Mouse (Mus musculus): ENCODE results near the gene Vti1a.

Vti1a gene

DNA sequence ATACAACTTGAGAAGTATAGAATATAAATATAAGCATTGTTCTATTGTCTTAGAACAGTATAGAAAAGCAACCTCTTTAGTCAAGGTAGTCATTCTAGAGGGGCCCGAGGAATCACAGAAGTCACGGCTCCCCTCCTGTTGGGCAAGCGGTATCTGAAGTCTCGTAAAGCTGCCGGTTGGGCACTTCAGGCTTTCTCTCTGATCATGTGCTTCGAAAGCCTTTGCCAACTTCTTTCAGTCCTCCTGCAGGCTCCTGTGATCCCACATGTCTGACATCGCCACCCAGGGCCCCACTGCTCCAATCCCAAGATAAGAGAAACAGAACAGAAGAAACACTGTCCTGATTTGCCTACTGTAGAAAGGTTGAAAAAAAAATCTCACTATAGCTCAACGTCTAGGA is 156.5 kb downstream of the Vti1a start:
- no peak for DNase-seq

DNA sequence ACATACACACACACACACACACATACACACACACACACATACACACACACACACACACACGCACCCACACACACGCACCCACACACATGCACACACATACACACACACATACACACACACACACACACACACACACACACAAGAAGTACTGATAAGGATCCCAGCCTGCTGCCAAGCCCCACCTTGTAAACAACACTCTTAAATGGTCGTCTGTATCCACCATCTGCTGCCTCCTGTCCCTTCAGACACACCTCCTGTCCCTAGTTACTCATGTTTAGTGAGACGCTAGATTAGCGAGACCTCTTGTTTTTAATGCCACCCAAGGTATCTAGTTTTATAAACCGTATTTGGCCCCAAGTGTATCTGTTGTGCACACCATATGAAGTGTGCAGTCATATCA is 158.1 kb downstream of the Vti1a start:
- no peak for DNase-seq

DNA sequence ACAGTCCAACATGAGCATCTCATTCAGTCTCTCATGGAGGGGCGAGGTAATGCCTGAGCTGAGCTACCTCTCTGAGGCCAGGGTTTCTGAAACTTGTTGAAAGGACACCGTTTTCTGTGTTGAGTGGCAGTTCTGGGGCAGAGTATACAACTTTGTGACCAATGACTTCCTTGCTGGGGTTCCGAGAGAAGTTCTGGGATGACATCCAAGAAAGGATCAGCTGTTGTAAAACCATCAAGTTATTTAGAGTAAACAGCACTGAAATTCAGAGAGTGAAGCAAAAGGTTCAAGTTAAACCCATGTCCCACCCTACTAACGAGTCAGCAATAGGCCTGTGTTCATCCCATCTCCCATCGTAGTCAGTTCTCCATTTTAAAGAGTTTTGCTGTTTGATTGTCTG is 164.4 kb downstream of the Vti1a start:
- no peak for DNase-seq

DNA sequence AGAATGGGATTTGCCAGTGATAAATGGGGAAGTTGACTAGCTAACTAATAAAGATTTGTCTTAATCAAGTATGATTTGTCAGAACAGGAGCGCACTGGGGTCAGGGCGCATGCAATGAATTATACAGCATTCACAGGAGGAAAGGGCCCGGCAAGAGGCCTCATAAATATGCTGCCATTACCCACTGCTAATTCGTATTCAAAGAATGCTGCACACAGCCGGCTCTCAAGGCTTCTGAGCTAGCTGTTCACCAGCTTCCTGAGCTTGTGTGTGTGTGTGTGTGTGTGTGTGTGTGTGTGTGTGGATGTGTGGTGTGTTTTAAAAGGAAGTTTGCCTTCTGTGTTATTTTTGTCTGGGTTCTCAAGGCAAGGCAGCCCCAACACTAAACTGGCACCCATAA is 165.2 kb downstream of the Vti1a start:
- no peak for DNase-seq

DNA sequence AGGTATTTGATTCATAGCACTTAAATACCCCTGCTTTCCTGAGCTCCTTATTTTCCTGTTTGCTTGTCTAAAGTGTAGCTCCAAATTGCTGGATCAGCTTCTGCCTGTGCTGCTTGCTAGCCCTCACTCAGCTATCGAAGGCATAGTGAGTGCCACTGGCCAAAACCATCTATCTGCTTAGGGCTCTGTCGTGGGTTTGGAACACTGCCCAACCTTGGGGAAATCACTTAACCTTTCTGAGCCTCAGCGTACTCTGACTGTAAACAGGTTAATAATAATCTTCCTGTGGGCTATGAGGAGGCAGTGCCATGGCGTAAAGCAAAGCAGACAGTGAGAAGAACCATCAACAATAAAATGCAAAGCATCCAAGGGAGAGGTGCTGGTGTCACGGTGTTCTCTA is 167.4 kb downstream of the Vti1a start:
- DNase-seq = no peak

DNA sequence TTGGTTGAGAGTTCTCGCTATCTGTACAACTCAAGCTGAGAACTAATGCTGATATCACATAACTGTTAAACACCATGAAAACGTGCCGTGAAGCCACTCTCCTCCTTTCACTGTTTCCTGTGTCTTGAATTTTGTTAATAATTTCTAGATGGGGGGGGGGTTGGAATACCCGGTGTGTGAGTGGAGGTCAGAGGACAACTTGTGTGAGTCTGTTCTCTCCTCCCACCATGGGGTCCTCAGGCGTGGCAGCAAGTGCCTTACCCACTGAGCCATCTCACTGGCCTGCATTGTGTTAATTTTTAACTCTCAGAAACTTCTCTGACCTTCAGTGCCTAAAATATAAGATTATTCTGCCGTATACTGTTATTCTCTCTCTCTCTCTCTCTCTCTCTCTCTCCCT is 168.5 kb downstream of the Vti1a start:
- DNase-seq = no peak

DNA sequence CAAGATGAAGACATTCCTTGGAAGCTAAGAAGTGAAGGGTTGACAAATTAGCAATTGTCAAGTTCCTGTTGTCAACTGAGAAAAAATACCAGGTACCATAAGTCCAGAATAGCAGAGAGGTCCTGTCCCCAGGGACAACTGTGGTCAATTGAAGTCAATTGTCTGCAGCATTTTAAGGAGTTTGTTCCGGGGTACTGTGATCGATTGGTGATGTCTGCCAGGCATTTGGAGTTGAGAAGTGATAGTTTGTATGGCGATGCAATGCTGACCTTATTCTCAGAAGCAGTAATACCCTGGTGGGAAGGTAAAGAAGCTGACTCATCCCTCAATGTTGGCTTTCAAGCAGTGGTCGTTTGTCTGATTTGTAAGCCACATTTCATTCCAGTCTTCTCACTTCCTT is 170.4 kb downstream of the Vti1a start:
- no peak for DNase-seq

DNA sequence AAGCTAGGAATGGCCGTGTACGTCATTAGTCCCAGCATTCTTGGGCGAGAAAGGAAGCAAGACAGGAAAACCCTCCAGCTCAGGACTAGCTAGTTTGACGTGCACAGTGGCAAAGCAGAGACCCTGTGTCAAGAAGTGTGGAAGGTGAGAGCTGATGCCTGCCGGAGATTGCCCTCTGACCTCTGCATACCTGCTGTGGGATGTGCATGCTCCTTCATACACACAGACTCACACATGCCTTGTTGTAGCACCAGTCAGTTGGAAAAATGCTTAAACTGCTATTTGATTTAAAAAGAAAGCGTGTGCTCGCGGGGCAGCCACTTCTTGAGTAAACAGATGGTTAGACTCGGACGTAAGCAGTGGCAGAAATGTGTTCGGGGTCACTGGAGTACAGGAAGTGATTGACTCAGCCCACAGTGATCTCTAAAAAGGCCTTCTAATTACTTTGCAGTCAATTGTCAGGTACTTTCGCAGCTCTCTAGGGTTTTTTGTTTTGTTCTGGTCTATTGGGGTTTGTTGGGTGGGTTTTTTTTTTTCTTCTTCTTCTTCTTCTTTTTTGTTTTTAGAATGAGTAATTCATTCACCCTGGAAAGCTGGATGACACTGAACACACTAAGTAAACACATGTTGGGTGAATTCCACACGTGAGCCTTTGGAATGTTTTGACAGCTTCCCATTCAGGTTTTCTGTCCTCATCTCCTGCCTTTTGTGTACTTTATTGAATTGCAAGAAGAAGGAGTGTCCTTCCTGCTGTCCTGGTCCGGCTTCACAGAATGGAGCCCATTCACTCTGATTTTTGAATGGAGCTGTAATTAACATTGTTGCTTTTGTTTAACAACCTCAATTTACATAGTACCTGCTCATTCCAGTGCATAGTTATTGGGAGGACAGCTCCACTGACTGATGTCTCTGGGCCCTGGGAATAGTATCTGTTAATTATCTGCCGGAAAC is 175.3 kb downstream of the Vti1a start:
- no peak for DNase-seq

DNA sequence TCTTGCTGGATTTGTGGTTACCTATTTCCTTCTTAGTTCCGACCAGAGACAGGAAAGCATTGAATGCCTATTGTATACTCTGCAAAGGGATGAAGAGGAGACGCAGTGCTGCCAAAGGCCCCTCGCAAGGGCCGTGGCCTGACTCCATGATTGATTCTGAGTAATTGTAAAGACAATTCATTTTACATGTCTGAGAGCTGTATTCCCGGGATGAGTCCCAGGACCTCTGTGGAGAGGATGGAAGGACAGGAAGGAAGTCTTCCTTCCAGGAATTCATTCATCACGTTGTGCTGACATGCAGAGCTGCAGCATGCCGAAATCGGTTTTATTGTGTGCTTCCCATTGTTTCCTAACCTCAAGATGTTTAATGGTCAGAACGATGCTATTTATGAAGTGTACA is 180.2 kb downstream of the Vti1a start:
- DNase-seq = no peak

DNA sequence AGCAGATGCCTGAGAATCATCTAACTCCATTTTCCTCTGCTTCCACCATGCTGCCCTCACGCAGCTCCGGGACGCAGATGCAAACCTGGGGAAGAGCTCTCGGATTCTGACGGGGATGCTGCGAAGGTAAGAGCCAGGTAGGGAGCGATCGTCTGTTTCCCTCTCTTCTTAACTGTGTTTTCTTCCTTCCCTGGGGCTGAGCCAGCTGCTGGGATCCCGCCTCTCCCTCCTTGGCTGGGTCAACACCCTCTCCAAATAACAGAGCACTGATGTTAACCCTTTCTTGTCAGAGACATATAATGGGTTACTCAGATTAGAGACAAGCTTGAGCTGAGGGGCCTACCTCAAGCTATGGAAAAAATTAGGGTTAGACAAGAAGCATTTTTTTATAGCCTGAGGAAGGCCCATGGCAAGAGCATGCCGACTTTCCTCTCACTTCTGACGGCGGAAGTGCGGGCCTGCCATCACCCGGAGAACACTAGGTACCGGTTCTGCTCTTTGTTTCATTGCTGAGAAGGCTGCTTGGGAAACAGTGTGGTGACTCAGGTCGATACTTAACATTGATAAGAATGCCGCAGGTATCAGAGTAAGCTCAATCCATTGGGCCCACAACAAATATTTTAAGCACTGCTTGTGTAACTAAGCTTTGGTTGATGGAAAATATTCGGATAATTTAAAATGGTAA is 183.2 kb downstream of the Vti1a start:
- no peak for DNase-seq

DNA sequence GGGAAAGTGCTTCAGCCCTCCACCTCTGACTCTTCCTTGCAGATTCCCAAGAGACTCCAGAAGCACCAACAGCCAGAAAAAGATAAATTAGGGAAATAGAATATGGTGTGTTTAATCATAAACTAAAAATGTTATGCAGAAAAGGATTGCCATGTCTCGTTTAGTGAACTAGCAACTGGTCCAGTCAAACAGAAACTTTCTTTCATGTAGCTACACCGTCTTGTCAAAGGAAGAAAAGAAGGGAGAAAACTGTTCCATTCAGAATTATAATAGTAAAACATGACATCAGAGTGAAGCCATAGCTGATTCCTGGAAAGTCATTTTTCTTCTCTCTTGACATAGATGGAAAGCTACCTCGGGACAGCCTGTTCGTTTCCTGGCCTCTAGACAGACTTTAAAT is 185.9 kb downstream of the Vti1a start:
- DNase-seq = no peak

DNA sequence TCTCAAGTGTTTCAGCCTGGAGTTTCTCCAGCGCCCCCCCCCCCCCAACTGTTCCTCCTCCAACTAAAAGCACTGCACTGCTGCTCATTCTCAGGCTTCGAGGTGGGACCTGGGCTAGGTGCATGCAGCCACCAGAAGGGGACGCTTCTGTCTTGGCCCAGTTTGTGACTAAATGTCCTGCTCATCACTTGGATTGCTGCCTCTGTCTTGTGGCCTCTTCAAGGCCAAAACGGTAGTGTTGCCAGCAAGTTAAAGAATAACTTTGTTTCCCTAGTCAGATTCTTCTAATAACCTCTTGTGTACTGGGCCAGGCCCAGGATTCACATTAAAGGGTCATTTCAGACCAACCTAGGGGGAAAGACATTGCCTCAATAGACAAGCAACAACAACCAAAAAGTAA is 187.7 kb downstream of the Vti1a start:
- no peak for DNase-seq

DNA sequence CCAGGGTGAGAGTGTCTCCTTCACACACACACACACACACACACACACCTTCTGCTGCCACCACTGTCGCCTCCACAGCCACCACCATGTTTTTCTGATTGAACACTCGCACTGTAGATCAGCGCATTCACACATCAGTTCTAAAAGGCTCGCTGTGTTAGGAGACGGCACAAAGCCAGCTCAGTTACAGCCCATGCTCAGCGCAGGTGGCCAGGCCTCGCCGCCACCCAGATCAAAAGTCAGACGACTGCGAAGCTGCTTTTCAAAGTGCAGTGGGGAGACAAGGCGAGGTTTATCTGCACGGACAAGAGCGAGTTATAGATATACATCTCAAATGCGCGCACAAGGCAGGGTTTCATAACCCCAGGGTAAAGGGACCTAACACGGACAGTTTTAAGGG is 191.7 kb downstream of the Vti1a start:
- DNase-seq = no peak

DNA sequence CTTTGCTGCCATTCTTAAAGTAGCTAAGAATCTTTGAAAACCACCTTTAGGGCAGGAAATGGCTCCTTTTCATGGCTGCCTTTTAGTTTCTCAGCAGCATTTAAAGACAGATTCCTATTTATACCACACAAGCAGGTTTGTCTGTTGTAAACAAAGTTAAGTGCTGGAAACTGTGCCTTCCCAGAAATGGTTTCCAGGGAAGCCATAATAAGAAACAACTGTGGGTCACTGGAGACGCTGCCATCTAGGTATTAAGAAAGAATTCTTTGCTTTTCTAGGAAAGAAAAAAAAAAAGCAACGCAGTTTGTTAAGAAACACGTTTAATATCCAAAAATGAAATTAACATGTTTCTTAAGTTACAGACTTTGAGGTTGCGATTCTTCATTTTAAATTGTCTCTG is 192.1 kb downstream of the Vti1a start:
- DNase-seq = no peak

DNA sequence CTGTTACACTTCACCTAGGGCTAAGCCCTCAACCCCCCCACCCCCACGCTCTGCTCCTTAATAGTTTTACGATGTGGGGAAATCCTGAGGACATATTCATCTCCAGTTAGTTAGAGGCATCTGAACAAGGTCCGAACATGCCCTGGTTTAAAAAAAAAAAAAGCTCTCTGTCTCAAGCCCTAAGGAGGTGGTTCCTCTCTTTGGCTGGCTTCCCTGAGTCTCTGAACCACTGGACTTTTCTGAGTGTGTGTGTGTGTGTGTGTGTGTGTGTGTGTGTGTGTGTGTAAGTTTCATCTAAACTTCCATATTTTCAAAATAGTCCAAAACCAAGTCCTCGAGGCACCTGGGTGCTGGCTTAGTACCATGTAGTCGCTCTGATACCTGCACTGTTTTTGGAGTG is 192.9 kb downstream of the Vti1a start:
- DNase-seq = no peak

DNA sequence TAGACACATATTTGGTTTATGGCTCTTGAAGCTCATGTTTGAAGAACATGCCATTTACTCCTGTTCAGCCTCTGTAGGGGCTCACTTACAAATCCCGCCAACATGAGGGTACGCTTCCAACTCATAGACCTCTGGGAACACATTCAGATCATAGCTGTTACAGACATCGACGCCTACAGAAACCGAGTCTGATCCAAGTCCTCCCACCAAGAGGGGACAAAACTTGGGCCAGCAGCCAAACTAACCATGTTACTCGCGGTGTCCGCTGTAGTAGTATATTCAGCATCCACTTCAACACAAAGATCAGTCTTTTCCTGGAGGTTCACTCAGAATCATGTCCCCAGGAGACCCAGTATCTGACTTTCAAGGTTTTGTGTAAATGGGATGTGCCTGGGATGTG is 193.5 kb downstream of the Vti1a start:
- peak; percentile 51 for DNase-seq

DNA sequence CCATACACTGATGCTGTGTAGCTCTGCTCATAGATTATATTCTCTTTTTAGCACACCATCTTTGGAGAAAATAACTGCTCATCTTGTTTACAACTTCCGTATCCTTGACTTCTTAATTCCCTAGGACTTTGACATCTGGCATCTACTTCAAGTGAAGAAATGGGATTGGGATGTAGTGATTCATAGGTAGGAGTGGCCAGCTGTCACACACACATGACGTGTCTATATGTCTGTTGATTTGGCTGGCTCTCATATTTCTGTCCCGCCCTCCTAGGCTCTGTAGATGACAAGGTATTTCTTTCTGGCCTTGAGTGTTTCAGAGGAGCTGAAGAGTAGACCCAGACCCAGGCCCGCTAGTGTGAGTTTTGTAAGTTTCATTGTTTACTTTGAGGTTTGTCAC is 197.8 kb downstream of the Vti1a start:
- no peak for DNase-seq

DNA sequence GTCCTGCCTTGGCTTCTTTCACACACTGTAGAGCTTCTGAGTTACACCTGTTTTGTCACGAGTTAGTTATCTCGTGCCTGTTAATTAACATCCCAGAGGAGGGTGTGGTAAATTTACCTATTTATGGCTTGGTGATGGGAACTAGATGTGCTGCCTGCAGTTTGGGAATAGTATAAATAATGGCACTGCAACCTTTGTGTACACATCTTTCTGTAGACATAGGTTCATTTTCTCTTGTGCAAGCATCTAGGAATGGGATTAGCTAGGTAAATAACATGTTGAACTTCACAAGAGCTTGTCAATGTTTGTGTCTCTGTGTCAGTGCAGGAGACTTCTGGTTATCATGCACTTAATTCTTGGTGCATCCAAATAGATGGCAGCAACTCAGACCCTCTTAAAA is 204.1 kb downstream of the Vti1a start:
- DNase-seq = no peak

DNA sequence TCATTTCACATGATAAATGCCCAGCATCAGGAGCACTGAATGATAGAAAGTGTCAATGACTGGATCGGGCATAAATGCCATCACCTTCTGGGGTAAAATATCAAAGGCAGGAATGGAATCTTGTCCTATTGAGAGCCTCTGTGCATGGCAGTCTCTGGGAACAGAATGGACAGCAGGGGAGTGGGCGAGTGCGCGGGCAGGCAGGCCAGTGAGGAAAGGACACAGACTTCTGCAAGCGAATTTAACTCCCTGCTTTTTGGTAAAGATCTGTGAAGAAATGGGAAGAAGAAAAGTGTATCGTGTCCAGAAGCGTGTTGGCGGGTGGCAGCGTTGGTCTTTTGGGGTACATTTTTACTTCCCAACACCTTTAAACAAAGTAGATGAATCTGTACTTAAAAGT is 207.2 kb downstream of the Vti1a start:
- peak; percentile 32 for DNase-seq

DNA sequence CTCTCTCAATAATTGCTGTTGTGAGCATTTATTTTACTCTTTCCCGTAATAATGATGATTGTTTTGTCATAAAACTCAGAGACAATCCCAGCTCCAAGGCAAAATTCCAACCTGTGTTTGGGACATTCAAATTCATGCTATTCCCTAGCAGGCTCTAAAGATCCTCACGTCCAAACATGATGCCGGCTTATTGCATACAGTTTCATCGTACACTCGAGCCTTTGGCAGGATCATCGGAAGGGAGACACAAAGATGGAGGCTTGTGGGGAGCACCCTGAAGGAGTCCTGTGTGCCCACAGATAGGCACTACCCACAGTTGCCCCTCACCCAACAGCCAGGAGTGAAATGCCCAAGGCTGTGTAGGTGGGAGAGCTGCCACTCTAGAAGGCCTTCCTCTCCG is 208.3 kb downstream of the Vti1a start:
- DNase-seq = no peak

DNA sequence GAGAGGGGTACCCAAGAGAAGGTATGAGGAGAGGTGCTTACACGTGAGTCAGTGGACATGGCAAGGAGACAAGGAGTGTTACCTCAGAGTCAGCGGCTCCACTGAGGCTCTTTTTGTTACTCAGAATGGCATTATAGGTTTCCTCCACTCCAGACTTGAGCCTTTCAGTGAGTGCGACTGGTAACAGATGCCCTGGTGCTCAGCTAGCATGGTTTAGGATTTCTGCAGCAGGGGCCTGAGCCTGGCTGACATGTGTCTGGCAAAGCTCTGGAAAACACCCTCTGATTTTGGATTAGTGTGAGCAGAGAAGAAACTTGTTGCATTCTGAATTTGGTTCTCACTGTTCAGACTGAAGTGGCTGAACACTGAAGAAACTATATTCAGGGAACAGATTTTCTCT is 209.0 kb downstream of the Vti1a start:
- no peak for DNase-seq

DNA sequence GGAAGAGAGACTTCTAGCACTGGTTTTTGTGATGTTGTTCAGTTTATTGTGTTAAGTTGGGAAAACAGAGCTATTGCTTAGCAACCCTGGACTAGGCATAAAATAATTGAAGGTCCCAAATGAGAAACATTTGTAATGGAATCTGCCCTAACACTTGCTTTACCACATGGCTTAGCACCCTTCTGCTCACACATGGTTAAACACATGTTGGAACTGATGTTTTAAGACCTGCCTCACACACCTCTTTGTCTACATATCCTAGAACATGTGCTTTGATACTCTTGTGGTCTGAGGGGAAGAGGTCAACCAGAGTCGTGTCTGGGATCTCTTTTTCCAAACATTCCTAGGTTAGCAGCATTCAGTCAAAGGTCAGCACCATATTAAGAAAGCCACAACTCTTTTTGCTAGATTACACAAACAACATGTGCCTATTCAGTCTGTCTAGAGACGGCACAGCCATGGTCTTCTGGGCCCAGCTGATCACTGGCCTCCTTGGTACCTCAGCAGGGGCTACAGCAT is 210.7 kb downstream of the Vti1a start:
- DNase-seq = no peak

DNA sequence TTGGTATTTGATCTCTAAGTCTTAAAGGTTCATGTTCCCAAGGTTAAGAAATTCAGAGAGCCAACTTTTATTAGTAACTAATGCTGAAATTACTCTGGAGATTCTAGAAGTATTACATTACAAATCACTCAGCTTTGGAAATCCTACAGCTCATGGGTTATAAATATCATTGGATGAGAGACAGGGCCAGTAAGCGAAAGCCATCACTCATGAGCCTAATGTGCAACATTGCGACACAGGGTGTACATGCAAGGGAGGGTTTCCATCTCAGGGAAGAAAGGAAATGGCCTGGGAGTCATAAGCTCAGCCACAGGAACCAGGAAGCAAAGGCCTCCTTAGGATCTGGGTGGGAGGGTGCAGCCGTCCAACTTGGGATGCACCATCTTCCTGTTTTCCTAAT is 213.9 kb downstream of the Vti1a start:
- no peak for DNase-seq

DNA sequence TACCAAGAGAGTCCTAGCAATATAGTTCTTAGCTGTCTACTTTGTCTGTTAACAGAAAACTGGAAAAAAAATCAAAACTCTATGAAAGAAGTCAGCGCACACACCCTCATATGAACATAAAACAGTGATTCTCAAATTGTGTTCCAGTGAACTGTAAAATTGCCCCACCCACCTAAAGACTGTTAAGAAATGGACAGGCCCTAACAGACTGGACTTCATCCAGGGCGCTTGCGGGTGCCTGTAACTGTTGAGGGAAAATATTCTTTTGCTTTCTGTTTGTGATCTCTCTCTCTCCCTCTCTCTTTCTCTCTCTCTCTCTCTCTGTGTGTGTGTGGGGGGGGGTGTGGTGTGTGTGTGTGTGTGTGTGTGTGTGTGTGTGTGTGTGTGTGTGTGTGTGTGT is 216.6 kb downstream of the Vti1a start:
- DNase-seq = no peak

Measured in right cerebral cortex, postnatal 14 days (tissue).